Mouse (Mus musculus) kidney, adult 18-20 months (tissue): ENCODE measurements around the gene Ammecr1.

Experiments
- DNase-seq: peaks from one replicate; pipeline ENCODE4 v3.0.0; 2021

Ammecr1 gene

DNA sequence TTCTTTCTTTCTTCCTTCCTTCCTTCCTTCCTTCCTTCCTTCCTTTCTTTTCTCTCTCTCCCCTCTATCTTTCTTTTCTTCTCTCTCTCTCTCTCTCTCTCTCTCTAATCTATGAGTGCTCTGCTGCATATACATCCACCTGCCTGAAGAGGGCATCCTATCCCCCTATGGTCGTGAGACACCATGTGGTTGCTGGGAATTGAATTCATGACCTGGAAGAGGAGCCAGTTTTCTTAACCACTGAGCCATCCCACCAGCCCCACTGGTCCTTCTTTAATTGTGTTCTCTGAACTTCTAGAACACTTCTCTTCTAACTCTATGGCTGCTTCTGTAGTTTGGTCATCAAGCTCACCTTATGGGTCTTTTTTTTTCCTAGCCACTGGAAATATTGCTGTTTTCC is 138.9 kb downstream of the Ammecr1 start:
- DNase-seq: no peak

DNA sequence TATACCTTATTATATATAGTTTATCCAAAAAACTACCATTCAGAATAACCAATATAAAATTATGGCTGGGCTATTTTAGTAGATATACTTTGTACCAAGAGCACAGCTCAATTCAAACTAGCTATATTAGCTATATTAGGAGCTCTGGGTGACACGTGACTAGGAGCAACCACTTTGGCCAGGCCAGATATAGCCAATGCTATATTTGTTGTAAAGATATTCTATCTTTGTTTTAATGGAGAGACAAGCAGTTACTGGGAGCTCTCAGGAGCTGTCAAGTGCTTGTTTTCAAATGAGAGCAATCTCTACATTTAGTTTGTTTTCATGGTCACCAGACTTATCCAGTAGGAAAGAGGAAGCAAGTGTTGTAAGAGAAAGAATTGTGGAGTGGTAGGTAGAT is 141.2 kb downstream of the Ammecr1 start:
- DNase-seq: no peak

DNA sequence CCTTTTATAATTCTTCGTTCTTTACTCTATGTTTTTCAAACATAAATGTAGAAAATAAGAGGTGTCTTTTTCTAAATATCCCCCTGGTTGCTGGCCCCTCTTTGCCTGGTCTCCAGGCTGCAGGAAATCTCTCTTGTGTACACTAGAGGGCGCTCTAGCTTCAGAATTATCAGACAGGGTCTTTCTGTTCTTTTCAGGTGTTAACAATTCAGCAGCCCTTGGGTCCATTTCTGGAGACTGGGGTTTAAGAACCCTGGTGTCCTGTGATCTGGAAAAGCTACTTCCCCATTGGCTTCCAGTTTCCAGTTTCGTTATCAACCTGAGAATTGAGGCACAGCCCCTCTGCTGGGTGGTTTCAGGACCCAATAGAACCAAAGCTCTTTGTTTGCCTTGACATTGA is 144.7 kb downstream of the Ammecr1 start:
- no peak for DNase-seq

DNA sequence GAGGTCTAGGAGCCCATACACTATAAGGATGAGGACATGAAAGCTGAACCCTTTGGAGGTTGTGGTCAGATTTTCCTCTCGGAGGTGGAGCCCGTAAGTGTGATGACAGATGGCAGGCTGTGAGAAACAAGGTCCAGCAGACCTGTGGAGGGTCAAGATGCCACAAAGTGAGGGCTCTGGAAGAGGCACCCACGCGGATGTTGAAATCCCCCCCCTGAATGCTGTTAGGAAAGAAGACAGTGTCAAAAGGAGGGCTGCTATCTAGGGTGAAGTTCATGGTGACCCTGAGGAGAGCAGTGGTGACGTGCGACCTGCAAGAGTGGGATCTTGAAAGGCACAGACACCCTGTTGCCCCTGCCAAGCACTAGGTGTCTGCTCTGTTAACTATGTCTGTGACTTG is 145.3 kb downstream of the Ammecr1 start:
- no peak for DNase-seq

DNA sequence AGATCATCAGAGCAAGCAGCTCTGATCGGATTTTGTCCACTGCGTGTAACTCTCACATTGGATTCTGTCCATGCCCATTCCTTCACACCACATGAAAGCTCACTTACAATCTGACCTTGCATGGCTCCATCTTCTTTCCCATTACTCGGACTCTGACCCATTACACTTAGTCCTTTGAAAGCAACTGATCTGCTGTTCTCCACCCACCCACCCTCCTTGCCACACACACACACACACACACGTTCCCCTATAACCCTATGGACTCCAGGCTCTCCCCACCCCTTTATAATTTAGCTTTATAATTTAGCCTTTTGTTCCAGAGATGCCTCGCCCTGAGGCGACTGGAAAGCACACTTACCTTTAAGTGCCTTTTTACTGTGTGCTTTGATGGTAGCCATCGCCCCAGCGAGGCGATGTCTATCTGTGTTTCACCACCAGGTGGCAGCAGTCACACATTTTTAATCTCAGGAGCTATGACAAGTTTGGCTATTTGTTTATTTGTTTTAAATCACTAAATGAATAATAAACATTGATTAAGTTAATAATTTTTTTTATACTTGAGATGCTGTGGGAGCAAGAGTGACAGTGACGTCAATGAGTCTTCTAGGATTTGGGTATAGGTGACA is 148.4 kb downstream of the Ammecr1 start:
- peak; percentile 50 for DNase-seq

DNA sequence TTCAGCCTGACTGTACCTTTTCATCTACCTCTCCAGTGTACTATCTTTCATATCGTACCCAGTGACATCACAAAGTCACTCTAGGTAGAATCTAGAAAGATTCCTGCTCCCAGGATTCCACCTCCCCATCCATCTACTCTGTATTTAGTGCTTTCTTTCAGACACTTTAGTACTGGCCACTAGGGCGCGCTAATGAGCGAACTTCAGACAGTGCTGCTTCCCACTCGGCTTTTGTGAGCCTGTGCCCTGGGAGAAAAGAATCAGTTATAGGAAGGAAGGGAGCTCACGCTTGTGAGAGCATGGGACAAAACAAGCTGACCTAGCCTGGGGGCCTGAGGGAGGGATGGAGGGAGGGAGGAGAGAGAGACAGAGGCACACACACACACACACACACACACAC is 153.4 kb downstream of the Ammecr1 start:
- peak; percentile 47 for DNase-seq

DNA sequence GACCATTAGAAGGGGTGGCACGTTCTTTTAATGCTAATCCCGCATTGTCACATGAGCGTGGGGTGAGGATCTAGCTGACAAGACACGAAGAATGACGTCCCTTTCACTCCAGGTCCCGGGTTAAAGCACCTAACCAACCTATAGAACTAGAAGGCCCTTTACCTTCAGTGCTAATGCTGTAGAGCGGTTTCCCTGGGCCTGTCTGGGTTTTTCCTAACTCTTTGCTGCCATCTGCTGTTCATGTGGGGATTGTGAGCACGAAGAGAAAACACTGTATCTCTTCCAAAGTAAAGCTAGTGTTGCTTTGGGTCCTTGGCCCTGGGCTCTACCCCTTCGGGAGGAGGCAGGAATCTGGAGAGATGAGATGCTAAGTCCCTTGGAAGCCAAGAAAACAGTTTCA is 158.1 kb downstream of the Ammecr1 start:
- DNase-seq: peak; percentile 57

DNA sequence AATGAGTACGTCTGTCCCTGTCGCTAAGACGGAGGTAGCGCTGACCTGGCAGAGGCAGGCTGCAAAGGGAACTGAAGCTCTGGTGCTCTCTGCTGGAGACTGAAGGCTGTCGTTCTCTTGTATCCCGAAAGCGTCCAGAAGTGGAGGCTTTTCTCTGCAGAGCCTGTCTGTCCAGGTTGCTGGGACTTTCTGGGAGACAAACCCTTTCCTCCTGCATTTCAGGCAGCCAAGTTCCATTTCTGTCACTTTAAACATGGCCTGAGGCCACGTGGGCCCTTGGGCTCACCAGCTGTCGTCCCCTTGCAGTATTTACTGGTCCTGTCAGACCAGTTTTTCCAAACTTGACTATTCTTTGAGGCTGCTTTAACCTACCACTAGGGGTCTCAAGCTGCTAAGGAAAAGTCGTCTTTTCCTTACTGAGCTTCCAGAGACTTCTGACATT is 159.9 kb downstream of the Ammecr1 start:
- peak; percentile 26 for DNase-seq

DNA sequence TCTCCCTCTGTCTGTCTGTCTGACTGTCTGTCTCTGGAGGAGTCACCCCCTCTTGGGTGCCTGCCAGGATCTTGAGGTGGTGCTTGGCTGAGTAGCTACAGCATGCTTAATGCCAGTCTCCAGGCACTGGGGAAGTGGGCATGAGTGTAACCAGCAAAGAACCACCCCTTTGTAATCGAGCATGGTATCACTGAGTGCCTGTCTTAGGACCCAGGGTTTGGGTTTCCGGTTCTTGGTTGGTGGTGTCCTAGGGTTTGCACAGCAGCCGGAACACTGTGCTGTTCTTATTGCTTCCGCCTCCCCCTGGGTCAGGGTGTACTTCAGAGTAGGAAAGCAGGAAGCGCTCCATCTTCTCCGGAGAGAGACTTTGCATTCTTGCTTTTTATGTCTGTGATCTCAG is 160.4 kb downstream of the Ammecr1 start:
- no peak for DNase-seq

DNA sequence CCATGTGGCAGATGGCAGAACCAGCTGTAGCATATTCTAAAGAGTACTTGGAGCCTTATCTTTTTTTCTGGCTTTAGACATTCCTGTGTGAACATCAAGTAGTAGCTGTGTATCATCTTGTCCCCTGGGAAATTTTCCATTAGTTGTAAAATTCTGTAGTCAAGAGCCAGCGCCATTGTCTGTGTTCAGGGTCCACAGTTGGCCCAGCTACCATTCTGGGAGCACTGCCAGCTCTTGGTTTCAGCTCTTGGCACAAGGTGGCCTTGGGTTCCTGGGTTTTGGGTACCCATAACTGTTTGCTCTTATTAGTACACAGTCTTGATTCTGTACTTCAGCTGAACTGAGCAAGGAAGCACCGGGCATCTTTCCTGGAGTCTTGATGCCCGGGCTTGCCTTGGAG is 161.9 kb downstream of the Ammecr1 start:
- DNase-seq: no peak
